Mouse (Mus musculus): ENCODE data around the gene Hoxc9.

Hoxc9 gene

DNA sequence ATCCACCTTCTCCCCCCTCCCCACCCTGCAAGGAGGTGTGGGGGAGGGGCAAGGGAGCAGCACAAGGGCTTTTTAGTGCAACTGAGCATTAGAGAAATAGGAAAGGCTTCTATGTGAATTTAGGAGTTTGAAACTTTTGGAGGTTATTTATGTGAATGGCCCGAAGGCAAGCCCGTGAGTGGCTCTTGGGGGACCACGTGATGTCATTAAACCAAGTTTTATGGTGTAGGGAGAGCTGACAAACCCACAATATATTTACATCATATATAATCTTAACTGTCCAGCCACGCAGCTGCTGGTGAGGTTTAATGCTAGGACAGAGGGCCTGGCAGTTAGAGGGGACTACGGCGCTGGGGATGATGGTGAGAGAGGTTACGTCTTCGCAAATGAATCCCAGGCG, 42.4 kb downstream of the Hoxc9 start, which contains the start of gene Hoxc4:
Gene Hoxc4, plus strand, starts transcription at position 299 of the 400 bp plus-strand sequence.
- DNase-seq (ENCODE audit: low spot score in 2 of 2): no peak

DNA sequence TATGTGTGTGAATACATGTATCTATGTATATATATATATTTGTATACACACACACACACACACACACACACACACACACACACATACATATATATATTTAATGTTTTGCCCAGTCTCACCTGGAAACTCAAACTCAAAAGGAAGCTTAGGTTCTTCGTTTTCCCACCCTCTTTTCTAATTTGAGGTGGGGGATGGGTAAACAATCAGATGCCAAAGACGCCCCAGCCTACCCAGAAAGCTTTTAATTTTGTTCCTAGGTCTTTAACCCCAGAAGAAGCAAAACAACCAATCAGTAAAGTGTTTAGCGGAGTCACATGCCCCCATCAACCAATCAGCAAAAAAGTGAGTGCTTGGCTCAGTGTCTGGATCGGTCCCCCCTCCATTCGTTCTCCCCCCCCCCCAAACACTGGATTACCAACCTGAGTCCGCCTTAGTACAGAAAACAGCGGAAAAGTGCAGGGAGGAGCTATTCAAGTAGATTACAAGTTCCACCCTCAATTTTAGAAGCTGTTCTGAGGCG, 44.7 kb downstream of the Hoxc9 start:
- no peak for DNase-seq (ENCODE audit: low spot score in 2 of 2)

DNA sequence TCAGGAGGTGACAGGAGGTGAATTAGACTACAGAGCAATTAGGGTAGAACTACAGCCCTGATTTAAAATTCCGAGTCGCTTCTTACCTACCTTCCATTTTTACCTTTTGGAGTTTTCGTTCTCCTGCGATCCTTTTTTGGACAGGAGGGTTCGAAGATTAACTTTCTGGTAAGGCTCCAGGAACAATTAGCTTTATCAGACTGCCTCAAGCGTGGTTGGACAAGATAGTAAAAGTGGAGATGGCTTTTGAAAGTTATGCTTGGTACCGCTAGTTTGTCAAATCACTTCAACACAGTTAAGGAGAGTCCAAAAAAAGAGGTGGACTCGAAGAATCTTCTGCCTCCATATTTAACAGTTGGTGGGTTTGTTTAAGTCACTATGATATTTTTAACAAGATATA, 45.3 kb downstream of the Hoxc9 start:
- DNase-seq (ENCODE audit: low spot score in 2 of 2): no peak

DNA sequence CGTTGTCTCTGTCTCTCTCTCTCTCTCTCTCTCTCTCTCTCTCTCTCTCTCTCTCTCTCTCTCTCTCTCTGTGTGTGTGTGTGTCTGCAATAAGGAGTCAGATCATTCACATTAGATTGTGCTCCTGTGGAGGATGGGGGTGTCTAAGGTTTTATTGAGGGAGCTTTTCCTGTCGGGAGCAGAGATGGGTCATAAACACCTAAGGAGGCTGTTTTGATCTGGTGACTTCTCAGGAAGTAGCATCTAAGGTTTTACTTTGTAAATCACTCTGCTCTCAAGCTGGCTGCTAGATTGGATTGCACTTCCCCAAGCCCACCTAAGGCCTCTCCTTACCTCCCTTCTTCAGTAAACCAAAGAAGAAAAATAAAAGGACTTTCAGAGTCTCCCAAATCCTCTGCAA, 47.9 kb downstream of the Hoxc9 start:
- no peak for DNase-seq (ENCODE audit: low spot score in 2 of 2)

DNA sequence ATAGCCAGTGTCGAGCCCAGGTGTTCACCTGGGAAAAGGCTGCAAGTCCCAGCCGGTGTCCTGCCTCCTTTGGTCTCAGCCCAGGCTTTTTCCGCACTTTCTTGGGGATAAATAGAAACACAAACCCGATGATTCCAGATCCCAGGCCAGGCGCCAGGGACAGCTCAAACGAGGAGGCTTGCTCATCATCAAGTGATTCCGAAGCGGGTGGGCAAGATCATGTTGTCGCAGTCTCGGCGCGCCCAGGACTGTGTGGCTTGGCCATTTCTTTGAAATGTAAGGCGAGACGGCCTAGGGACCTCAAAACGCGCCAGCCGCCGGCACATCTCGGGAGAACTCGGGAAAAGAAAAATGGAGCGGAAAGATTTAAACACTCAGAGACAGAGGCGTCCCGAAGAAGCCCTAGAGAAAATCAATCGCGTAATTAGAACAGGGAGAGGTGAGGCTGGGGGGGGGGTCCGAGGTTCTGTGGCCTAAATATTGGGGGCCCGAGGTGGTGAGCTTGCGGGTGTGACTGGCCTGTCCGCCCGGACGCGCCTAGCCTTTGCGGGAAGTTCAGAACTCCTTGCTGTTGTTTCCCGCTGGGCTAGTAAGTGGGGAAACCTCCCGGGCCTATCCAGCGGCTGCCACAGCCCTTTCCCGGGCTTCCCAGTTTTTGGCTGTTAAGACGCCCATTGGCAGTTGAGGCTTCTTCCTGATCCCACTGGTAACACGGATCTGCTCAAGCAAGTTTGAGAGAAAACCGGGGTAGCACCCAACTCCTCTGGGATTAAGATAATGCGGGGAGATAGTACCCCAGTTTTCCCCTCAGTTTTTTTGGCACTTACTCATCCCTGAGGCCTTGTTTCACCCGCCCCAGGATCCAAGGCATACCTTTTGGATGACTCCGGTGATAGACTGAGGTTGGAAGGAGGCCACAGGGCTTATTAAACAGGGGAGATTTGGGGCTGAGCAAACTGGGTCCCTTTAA, 51.3 kb downstream of the Hoxc9 start:
- DNase-seq (ENCODE audit: low spot score in 2 of 2): no peak

DNA sequence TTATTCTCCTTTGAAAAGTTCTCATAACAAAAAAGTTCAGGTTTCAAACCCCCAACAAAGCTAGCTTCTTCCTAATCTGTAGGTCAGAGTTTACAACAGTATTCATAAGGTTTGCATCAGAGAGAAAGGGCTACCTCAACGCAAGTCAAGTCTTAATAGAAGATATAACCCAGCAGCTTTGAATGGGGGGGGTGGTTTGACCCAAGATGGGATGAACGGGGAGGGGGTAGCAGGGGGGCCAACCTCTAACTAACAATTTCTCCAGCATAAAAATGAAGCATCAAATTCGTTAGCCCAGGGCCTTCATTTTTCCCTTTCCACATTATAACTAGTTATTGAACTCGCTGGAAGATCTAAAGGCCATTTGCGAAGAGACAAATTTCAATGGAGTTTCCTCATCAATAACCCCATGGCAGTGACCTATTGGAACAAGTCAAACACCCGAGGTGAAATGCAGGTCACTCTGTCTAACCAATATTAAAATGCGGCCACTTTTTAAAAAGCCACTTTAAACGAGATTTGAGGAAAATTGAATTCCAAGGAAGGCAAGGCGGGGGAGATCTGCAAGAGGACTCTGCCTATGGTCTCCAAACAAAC, 52.8 kb downstream of the Hoxc9 start:
- no peak for DNase-seq (ENCODE audit: low spot score in 2 of 2)

DNA sequence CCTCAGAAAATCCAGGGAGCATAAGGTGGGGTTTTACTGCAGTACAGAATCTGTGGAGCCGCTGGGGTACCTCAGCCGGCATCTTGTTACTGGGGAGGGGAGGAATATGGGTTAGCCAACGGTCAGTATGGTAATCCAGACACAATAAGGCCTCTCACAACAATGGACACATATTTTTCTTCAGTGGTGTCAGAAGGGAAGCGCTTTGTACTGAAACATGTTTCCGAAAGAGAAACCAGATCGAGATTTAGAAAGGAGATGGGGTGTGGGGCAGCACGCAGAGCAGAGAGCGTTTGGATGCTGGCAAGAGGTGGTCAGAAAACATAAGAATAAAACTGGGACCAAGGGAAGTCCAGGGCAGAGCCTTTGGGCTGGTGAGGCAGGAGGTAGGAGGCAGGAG, 53.9 kb downstream of the Hoxc9 start:
- DNase-seq (ENCODE audit: low spot score in 2 of 2): no peak

DNA sequence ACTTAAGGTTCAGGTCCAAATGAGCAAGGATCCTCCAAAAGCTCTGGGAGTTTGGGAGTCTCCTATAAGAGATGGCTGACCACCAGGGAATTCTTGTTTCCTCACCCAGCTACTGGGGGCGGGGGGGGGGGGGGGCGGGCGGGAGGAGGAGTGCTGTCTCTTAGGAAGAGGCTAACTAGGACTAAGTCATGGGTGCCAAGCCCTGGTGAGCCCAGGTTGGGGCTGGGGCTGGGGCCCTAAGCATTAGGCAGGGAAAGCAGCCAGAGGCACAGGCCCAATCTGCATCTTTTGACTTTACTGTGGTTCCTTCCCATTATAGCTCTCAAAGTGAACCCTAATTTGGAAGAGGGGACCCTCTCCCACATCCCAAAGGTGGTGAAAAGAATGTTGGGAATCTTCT, 55.9 kb downstream of the Hoxc9 start:
- DNase-seq (ENCODE audit: low spot score in 2 of 2): no peak

DNA sequence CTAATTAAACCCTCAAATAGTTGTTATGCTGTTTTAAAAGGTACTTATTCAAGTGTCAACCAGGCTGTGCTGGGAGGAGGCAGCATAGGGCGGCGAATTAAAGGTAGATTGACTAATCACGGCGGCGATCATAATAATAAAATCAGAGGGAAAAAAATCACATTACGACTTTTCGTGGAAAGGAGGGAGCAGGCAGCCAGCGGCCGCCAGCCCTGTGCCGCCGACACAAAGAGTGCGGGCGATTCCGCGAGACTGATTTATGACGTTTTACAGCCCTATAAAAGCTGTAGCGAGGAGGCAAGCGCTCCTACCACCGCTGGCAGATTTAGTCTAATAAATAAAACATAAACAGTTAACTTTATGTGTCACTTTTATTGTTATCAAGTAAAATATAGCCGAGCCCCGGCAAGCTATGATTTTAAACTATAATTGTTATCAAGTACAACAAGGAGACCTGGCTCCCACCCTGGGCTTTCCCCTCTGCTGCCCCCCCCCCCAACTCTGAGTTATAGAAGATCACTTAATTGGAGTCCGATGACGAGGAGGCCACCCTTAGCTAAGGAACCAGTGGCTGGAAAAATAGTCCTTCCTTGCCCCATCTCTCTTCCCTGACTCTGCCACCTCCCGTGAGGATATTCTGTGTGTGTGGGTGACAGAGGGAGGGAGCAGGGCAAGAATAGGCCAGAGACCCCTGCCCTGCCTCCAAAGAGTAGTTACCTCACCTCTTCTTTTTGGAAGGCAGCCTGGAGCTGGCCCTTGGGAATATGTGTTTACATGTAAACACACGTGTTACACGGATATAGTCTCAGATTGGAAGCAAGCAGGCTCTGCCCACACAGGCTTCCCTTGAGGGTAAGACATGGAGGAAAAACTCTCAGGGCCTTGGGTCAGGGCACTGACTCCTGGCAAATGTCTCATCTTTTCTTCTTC, 56.7 kb downstream of the Hoxc9 start:
- DNase-seq (ENCODE audit: low spot score in 2 of 2): no peak

DNA sequence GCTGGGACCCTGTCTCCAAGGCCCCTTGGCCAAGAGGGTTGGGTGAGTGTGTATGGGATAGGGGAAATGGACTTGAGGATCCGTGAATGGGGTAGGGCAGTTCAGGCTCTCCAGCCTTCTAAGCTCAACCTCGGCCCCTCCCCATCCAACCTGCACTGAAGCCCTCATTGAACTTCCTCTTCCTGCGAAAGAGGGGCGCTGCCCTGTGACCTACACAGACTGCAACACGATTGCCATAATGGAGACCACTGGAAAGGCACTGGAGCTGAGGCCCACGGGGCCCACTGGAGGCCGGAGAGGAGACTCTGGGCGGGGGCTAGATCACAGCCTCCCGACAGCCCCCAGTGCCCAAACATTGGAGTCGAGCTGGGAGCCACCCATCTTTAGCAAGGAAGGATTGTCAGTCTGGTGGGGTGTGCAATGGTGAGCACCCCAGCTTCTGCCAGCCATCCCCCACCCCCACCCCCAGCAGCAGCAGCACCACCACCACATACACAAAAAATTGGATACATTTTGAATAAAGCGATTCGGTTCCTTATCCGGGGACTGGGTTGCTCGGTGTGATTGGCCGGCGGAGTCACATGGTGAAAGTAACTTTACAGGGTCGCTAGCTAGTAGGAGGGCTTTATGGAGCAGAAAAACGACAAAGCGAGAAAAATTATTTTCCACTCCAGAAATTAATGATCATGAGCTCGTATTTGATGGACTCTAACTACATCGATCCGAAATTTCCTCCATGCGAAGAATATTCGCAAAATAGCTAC, 58.0 kb downstream of the Hoxc9 start:
- no peak for DNase-seq (ENCODE audit: low spot score in 2 of 2)

All from heart, adult 9 months (tissue).